Mouse (Mus musculus) lung, postnatal 0 days (tissue): ENCODE measurements at regions not wholly inside any gene's neighbourhood (a gene's known extent, or its start where the extent isn't known, plus 50 kb on each side); places are given as distances from the start of the nearest gene placed in this dataset.

Source experiments
- CTCF ChIP-seq: IDR thresholded peaks from 2 replicates; pipeline ENCODE4 v1.5.1; 2016; ENCODE audit warnings: antibody characterized with exemption, mild to moderate bottlenecking
- EP300 ChIP-seq: IDR thresholded peaks from 2 replicates; pipeline ENCODE4 v1.6.1; 2016; ENCODE audit warnings: antibody characterized with exemption, mild to moderate bottlenecking, control low read depth

DNA sequence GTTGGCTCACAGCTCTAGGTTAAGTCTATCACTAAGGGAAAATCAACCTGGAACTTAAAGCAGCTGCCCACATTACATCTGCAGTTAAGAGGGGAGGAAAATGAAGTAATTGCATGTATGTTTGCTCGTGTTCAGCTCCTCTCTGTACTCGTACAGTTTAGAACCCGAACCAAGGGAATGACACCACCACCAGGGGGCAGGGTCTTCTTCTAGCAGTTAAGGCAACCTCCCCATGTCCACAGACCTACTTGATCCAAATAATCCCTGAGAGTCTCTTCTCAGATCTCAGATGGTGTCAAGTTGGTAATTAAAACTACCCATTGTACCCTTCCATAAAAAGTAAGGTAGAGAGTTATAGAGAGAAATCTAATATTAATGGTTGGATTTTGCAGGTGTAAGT, 111.3 kb upstream of the Card11 start:
- TF ChIP-seq CTCF (no peak), EP300 (no peak)
